Mouse (Mus musculus) mammary gland, adult 2 months (tissue): ENCODE data around the gene Selenow. TPM values are rescaled to one million over a fixed set of nuclear protein-coding genes. Genes with fewer than 3 reads are reported as not detected.

Experiments
- polyA plus RNA-seq: library from polyadenylated mRNA; depleted of rRNA; stranded (reverse); fragments of >200 nt; gene quantifications from 2 replicates; pipeline ENCODE4 v1.2.3, GENCODE M21; 2012; ENCODE audit warnings: low replicate concordance; rRNA removed

The Selenow gene
- 617 and 770 TPM in 2 replicates for polyA plus RNA-seq

DNA sequence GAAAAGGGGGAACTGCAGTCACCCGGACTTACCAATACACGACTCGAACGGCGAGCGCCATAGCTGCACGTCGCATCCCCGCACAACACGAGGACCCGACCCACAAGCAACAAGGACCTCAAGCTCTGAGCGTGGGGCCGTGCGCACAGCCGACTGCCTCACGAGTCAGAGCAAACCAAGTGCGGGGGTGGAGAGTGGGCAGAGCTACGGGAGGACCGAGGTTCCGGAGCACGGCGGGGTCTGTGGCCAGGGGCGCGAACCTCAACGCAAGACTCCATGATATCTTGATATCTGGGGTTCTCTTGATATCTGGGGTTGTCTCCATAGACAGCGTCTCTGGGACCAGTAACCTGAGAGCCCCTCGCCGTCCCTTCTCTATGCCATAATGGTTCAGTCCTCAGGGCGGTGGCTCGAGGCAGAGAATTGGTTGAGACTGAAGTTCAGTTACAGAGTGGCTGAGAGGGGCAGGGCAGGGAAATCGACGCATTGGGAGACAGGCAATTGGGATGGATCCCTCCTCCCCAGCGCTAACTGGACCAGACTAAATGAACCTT is at the start of gene Selenow:
Gene Selenow (minus strand): TSS at position 183 of the 554 bp plus-strand sequence.

DNA sequence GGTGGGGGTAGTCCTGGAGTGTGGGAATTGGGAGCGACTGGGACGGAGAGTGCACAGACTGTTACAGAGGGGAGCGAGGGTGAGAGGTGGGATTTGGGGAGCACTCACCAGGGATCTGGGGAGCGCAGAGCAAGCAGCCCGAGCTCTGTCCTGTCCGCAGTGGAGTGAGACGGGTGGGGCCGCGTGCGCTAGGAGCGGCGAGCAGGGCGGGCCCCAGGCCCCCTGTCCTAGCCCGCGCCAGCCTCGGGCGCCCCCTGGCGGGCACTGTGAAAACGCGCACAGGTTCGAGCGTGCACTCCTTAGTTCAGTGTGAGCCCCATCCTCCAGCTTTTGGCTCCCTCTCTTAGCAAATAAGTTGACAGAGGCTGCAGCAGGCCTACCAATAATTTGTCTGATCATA is 45.1 kb upstream of the Selenow start, which contains the start of gene Ehd2:
Gene Ehd2 (minus strand): TSS at position 256 of the 400 bp plus-strand sequence.

DNA sequence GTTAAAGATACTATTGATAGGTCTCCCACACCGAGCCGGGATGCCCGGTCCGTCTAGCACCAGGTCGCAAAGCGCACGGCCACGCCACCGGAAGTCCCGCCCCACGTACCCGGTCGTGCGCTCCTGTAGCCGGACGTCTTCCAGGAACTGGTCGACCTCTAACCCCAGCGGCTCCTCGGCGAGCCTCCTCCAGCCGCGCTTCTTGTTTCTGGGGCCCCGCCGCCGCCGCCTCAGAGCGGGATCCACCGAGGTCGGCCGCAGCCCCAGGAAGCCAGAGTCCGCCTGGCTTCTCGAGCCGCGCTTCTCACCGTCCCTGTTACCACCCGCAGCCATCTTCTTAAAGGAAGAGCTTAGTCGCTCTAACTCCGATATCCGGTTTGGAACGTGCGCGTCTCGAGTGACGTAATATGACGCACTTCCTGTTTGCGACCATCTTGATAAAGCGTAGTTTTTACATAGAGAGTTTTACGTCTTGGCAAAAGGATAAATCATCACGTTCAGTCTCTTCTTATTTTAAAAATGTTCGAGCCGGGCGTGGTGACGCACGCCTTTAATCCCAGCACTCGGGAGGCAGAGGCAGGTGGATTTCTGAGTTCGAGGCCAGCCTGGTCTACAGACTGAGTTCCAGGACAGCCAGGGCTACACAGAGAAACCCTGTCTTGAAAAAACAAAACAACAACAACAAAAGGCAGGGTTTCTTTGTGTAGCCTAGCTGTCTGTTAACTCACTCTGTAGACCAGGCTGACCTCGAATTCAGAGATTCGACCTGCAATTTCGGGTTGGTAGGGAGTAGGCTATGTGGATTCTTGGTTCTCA is 23.7 kb upstream of the Selenow start, which contains the start of gene Nop53:
Gene Nop53 (minus strand): TSS at position 354 of the 816 bp plus-strand sequence.

DNA sequence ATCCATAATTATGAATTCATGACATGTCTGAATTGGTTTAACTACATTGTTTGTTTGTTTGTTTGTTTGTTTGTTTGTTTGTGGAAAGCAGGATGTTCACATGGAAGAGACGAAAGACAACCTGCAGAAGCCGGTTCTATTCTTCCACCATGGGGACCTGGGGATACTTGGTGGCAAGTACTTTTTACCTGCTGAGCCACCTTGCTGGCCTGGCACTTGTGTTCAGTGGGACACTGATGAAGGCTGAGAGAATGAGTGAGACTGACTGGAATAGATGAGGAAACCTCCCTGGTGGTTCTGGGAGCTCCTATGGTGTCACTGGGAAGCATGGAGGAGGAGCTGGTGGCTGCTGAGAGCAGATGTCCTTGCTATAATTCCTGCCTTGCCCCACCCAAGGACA is 39.9 kb downstream of the Selenow start, which contains the start of gene Crxos:
Gene Crxos (plus strand): TSS at position 301 of the 400 bp plus-strand sequence.

DNA sequence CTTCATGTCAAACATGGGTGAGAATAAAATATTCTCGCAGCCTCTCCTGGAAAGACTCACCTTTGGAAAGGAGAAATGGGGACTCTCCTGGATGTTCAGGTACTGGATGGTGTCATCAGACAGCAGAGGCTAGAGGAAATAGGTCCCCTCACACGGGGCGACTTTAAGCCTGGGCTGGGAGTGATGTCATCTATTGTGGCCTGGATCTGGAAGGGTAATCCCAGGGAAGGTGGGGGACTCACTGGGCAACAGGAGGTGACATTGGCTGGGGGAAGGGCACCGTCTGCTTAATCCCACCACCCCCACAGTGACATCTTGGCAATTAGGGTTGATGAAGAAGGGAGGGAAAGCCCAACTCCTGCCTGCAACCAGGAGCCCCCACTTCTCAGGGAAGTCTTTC is 42.4 kb downstream of the Selenow start, which contains the start of gene Crx:
Gene Crx (minus strand): TSS at position 213 of the 400 bp plus-strand sequence.

Other genes with a start within 250 kb of the Selenow start
- not detected in 2 replicates for gene Obox5, start 172.3 kb downstream of the Selenow start, polyA plus RNA-seq
- gene Obox6, start 82.7 kb downstream of the Selenow start, polyA plus RNA-seq: not detected in 2 replicates
- not detected in 2 replicates for gene Crx, start 42.4 kb downstream of the Selenow start, polyA plus RNA-seq
- gene Crxos, start 39.8 kb downstream of the Selenow start, polyA plus RNA-seq: not detected in 2 replicates
- 72.8 and 184 TPM in 2 replicates for gene Nop53, start 23.7 kb upstream of the Selenow start, polyA plus RNA-seq
- 226 and 292 TPM in 2 replicates for gene Ehd2, start 45.2 kb upstream of the Selenow start, polyA plus RNA-seq
- gene Bicra, start 125.5 kb upstream of the Selenow start, polyA plus RNA-seq: 10.1 and 43.2 TPM in 2 replicates
- 0.03 and 0.05 TPM in 2 replicates for gene Zfp541, start 139.4 kb upstream of the Selenow start, polyA plus RNA-seq
- 258 and 285 TPM in 2 replicates for gene Napa, start 176.1 kb upstream of the Selenow start, polyA plus RNA-seq
- 34.0 and 35.9 TPM in 2 replicates for gene Kptn, start 197.5 kb upstream of the Selenow start, polyA plus RNA-seq
- 0.73 and 1.2 TPM in 2 replicates for gene Slc8a2, start 207.4 kb upstream of the Selenow start, polyA plus RNA-seq